ENCODE assay signal across 8 mouse cellular contexts in genomic region chr8:119806422-119807263, GRCm38 (mm10). TPM values are rescaled to one million over a fixed set of nuclear protein-coding genes. Genes with fewer than 3 reads are reported as not detected.
DNase-seq lines count a peak whose midpoint lies in the region; ATAC-seq lines count a peak whose summit lies in the region.

No protein-coding gene starts in this region.

- H3K9ac ChIP-seq in lung, embryonic 15.5 days: no peak overlapping the region
- H3K9ac ChIP-seq in forebrain, embryonic 14.5 days (ENCODE audit: low read length): 0 out of 2 replicates have a peak overlapping the region, but pooled peaks have one; percentile 32

- intact Hi-C loops in gastrocnemius, postnatal 14 days (cut with DNase I; ENCODE audit: low total_unique reads): no loop called here

- peak; percentile 60; the same call in 1 of the 2 replicates for ATAC-seq in lung, embryonic 15.5 days (ENCODE audit: borderline replicate concordance, extremely low read depth, low FRiP score, low TSS enrichment)
- ATAC-seq in forebrain, embryonic 14.5 days: peak; percentile 60

- peaks cover 13% of the 10 kb centered on the region; the same call in 1 of the 2 replicates for H3K4me1 ChIP-seq in lung, embryonic 15.5 days
- peaks cover 25% of the 10 kb centered on the region for H3K4me1 ChIP-seq in forebrain, embryonic 14.5 days (ENCODE audit: control insufficient read depth, insufficient read depth, low read length)

- no peaks in the 10 kb centered on the region for H3K27me3 ChIP-seq in lung, embryonic 15.5 days
- no peaks in the 10 kb centered on the region for H3K27me3 ChIP-seq in forebrain, embryonic 14.5 days (replicated peaks; ENCODE audit: control insufficient read depth, insufficient read depth, low read length)

- H3K4me3 ChIP-seq in lung, embryonic 15.5 days: no peak overlapping the region
- H3K4me3 ChIP-seq in forebrain, embryonic 14.5 days (ENCODE audit: low read depth, low read length): no peak overlapping the region

- WGBS in lung, embryonic 15.5 days: 55% methylated on average over 14 of the region's 14 CpGs
- 43% methylated on average over 14 of the region's 14 CpGs for WGBS in forebrain, embryonic 14.5 days

- no peak for DNase-seq in lung, postnatal 25 days (ENCODE audit: low spot score)
- DNase-seq in adrenal gland, postnatal 25 days: peak; percentile 78
- DNase-seq in forebrain, embryonic 14.5 days (ENCODE audit: low spot score): peak; percentile 90
- DNase-seq in layer of hippocampus, postnatal 36 days: peak; percentile 80 to 83
- DNase-seq in right cerebral cortex, postnatal 14 days: peak; percentile 62
- no peak for DNase-seq in gastrocnemius, postnatal 14 days
- no peak for DNase-seq in gastrocnemius, adult 8-10 months (ENCODE audit: low spot score in 2 of 2)

- no peaks in the 10 kb centered on the region; the same call in 1 of the 2 replicates for H3K36me3 ChIP-seq in lung, embryonic 15.5 days
- H3K36me3 ChIP-seq in forebrain, embryonic 14.5 days (ENCODE audit: control insufficient read depth, insufficient read depth, low read length): peaks cover 23% of the 10 kb centered on the region

- no peak overlapping the region for H3K4me2 ChIP-seq in lung, embryonic 15.5 days
- no peak overlapping the region for H3K4me2 ChIP-seq in forebrain, embryonic 14.5 days (ENCODE audit: low read length)

- no peaks in the 10 kb centered on the region for H3K9me3 ChIP-seq in lung, embryonic 15.5 days
- H3K9me3 ChIP-seq in forebrain, embryonic 14.5 days (replicated peaks; ENCODE audit: control insufficient read depth, low read length): no peaks in the 10 kb centered on the region

- H3K27ac ChIP-seq in lung, embryonic 15.5 days: no peak overlapping the region
- peak overlapping the region; percentile 78 for H3K27ac ChIP-seq in forebrain, embryonic 14.5 days (ENCODE audit: low read depth, low read length)

RNA-seq across cellular contexts. Expression of gene Tldc1, which starts 28.4 kb away (rescaled TPM):
- polyA plus RNA-seq in lung, embryonic 15.5 days (2015; fragmentation: Nextera tagmentation; extraction: Ambion mirVana): 12.3 and 14.8 TPM in 2 replicates
- 11.3 and 22.1 TPM in 2 replicates for total RNA-seq in adrenal gland, postnatal 25 days (2021)
- polyA plus RNA-seq in forebrain, embryonic 14.5 days (2014; fragmentation: Nextera tagmentation; extraction: Ambion mirVana): 5.1 and 6.0 TPM in 2 replicates
- 10 to 100 TPM; 15.7 to 18.7 TPM for total RNA-seq in layer of hippocampus, postnatal 36 days (2021)
- 1 to 10 TPM; 4.1 to 4.3 TPM for total RNA-seq in gastrocnemius, postnatal 14 days (2021)
- total RNA-seq in gastrocnemius, adult 8-10 months (2022): 1 to 10 TPM; 2.9 to 4.8 (median 3.8) TPM

RNA-seq across cellular contexts. Expression of gene Cotl1, which starts 33.7 kb away (rescaled TPM):
- polyA plus RNA-seq in lung, embryonic 15.5 days (2015; fragmentation: Nextera tagmentation; extraction: Ambion mirVana): 65.8 and 68.1 TPM in 2 replicates
- total RNA-seq in adrenal gland, postnatal 25 days (2021): 38.3 and 40.8 TPM in 2 replicates
- polyA plus RNA-seq in forebrain, embryonic 14.5 days (2014; fragmentation: Nextera tagmentation; extraction: Ambion mirVana): 403 and 455 TPM in 2 replicates
- 100 to 1,000 TPM; 129 to 137 TPM for total RNA-seq in layer of hippocampus, postnatal 36 days (2021)
- total RNA-seq in gastrocnemius, postnatal 14 days (2021): 10 to 100 TPM; 18.3 to 24.5 TPM
- total RNA-seq in gastrocnemius, adult 8-10 months (2022): 1 to 10 TPM; 1.8 to 3.7 (median 3.2) TPM

RNA-seq across cellular contexts. Expression of gene Klhl36, which starts 55.4 kb away (rescaled TPM):
- 13.7 and 14.7 TPM in 2 replicates for polyA plus RNA-seq in lung, embryonic 15.5 days (2015; fragmentation: Nextera tagmentation; extraction: Ambion mirVana)
- 6.9 and 13.5 TPM in 2 replicates for total RNA-seq in adrenal gland, postnatal 25 days (2021)
- polyA plus RNA-seq in forebrain, embryonic 14.5 days (2014; fragmentation: Nextera tagmentation; extraction: Ambion mirVana): 11.9 and 12.5 TPM in 2 replicates
- total RNA-seq in layer of hippocampus, postnatal 36 days (2021): 1 to 10 TPM; 7.1 to 8.3 TPM
- 1 to 10 TPM; 2.2 to 2.7 TPM for total RNA-seq in gastrocnemius, postnatal 14 days (2021)
- 1 to 10 TPM in 3 of 4 experiments, under 1 TPM in 1; 0.90 to 2.1 (median 1.6) TPM for total RNA-seq in gastrocnemius, adult 8-10 months (2022)

Comparison
In these comparisons a context has a peak if more than half of its experiments do, and no peak if none do; other contexts are left out.
1. DNase-seq: peak in adrenal gland, postnatal 25 days (single experiment), forebrain, embryonic 14.5 days (single experiment), layer of hippocampus, postnatal 36 days (2 of 2) and right cerebral cortex, postnatal 14 days (single experiment); none in lung, postnatal 25 days (single experiment), gastrocnemius, postnatal 14 days (single experiment) and gastrocnemius, adult 8-10 months (0 of 2).